Mouse (Mus musculus) MEL (cell line): Measurements from ENCODE around the gene Sv2b. TPM values are rescaled to one million over a fixed set of nuclear protein-coding genes. Genes with fewer than 3 reads are reported as not detected.

Experiments
- DNase-seq: peaks from one replicate; pipeline ENCODE4 v3.0.0; 2011; ENCODE audit warnings: low read depth, low spot score
- H3K27ac ChIP-seq: 2 replicates; pipeline ENCODE4 v1.5.1; 2012; ENCODE audit warnings: low read depth, mild to moderate bottlenecking, control low read depth, low read length, moderate library complexity; ENCODE audit not compliant: control insufficient read depth
- H3K27me3 ChIP-seq, 2 experiments: fragments of 150-350 bp in 1 of 2; sonication (generic) in 1 of 2; 2 replicates each; pipeline ENCODE4 v1.6.1; 2012; ENCODE audit warnings: low read length in 2 of 2, mild to moderate bottlenecking in 2 of 2, improper control_type of control experiment in 1 of 2, moderate library complexity in 1 of 2; ENCODE audit not compliant: insufficient read depth in 2 of 2, control insufficient read depth in 1 of 2
- H3K36me3 ChIP-seq, 2 experiments: 2 replicates each; pipeline ENCODE4 v1.6.1; 2012 to 2014; ENCODE audit warnings: low read length in 2 of 2, improper control_type of control experiment in 1 of 2, inconsistent platforms in 1 of 2, mild to moderate bottlenecking in 1 of 2; ENCODE audit not compliant: insufficient read depth in 2 of 2, control insufficient read depth in 1 of 2
- H3K4me1 ChIP-seq, 2 experiments: fragments of 150-350 bp in 1 of 2; sonication (generic) in 1 of 2; 2 replicates each; pipeline ENCODE4 v1.6.1; 2012; ENCODE audit warnings: low read length in 2 of 2, improper control_type of control experiment in 1 of 2, mild to moderate bottlenecking in 1 of 2; ENCODE audit not compliant: insufficient read depth in 2 of 2, control insufficient read depth in 1 of 2
- H3K4me3 ChIP-seq, 2 experiments: fragments of 150-350 bp in 1 of 2; sonication (generic) in 1 of 2; 2 replicates each; pipeline ENCODE4 v1.5.1; 2012; ENCODE audit warnings: low read depth in 2 of 2, low read length in 2 of 2, mild to moderate bottlenecking in 2 of 2, moderate library complexity in 2 of 2, control low read depth in 1 of 2, improper control_type of control experiment in 1 of 2; ENCODE audit not compliant: control insufficient read depth in 1 of 2, insufficient read depth in 1 of 2
- H3K79me2 ChIP-seq: 2 replicates; pipeline ENCODE4 v1.6.1; 2012; ENCODE audit warnings: mild to moderate bottlenecking, low read length, moderate library complexity; ENCODE audit not compliant: control insufficient read depth, poor library complexity, insufficient read depth
- H3K9ac ChIP-seq: 2 replicates; pipeline ENCODE4 v1.6.1; 2012; ENCODE audit warnings: low read depth, mild to moderate bottlenecking, control low read depth, low read length, moderate library complexity; ENCODE audit not compliant: control insufficient read depth, poor library complexity, severe bottlenecking
- H3K9me3 ChIP-seq: fragments of 150-350 bp; sonication (generic); replicated peaks from 2 replicates; pipeline ENCODE4 v1.6.1; 2012; ENCODE audit warnings: mild to moderate bottlenecking, low read length, improper control_type of control experiment, moderate library complexity; ENCODE audit not compliant: insufficient read depth
- CHD1 ChIP-seq: IDR thresholded peaks from 2 replicates; pipeline ENCODE4 v1.6.1; 2012; ENCODE audit warnings: low read depth, mild to moderate bottlenecking, inconsistent platforms, low read length, improper control_type of control experiment
- CTCF ChIP-seq, 3 experiments: IDR thresholded peaks in 2 of 3; conservative IDR thresholded peaks in 1 of 3; 2 replicates each; pipeline ENCODE4 v1.5.1; 2011 to 2012; ENCODE audit warnings: low read length in 3 of 3, low read depth in 2 of 3, mild to moderate bottlenecking in 2 of 3, improper control_type of control experiment in 1 of 3, inconsistent platforms in 1 of 3, mixed read lengths in 1 of 3, moderate library complexity in 1 of 3; ENCODE audit not compliant: control insufficient read depth in 1 of 3, insufficient read depth in 1 of 3, poor library complexity in 1 of 3, severe bottlenecking in 1 of 3
- E2F4 ChIP-seq: IDR thresholded peaks from 2 replicates; pipeline ENCODE4 v1.6.1; 2011; ENCODE audit warnings: low read depth, low read length, improper control_type of control experiment, borderline replicate concordance
- ETS1 ChIP-seq: IDR thresholded peaks from 2 replicates; pipeline ENCODE4 v1.6.1; 2012; ENCODE audit warnings: low read depth, mild to moderate bottlenecking, inconsistent platforms, low read length, improper control_type of control experiment, moderate library complexity
- GATA1 ChIP-seq: IDR thresholded peaks from 2 replicates; pipeline ENCODE4 v1.6.1; 2011; ENCODE audit warnings: low read depth, low read length, improper control_type of control experiment
- MXI1 ChIP-seq: IDR thresholded peaks from 2 replicates; pipeline ENCODE4 v1.6.1; 2011; ENCODE audit warnings: mild to moderate bottlenecking, low read depth, low read length, improper control_type of control experiment
- MYB ChIP-seq: IDR thresholded peaks from 2 replicates; pipeline ENCODE4 v1.6.1; 2011; ENCODE audit warnings: mild to moderate bottlenecking, low read depth, low read length, improper control_type of control experiment
- POLR2A ChIP-seq, 2 experiments: IDR thresholded peaks; 2 replicates each; pipeline ENCODE4 v1.6.1; 2011 to 2012; ENCODE audit warnings: low read length in 2 of 2, mild to moderate bottlenecking in 2 of 2, control low read depth in 1 of 2, improper control_type of control experiment in 1 of 2, low read depth in 1 of 2, moderate library complexity in 1 of 2; ENCODE audit not compliant: control insufficient read depth in 1 of 2, insufficient read depth in 1 of 2, poor library complexity in 1 of 2
- RAD21 ChIP-seq: IDR thresholded peaks from 2 replicates; pipeline ENCODE4 v1.6.1; 2011; ENCODE audit warnings: mild to moderate bottlenecking, low read depth, low read length, improper control_type of control experiment
- SMC3 ChIP-seq: IDR thresholded peaks from 2 replicates; pipeline ENCODE4 v1.6.1; 2011; ENCODE audit warnings: low read depth, low read length, improper control_type of control experiment
- TAL1 ChIP-seq: IDR thresholded peaks from 2 replicates; pipeline ENCODE4 v1.6.1; 2012; ENCODE audit warnings: mild to moderate bottlenecking, inconsistent platforms, low read length, moderate library complexity, mixed read lengths
- TBP ChIP-seq: IDR thresholded peaks from 2 replicates; pipeline ENCODE4 v1.8.0; 2011; ENCODE audit warnings: low read depth, low read length, improper control_type of control experiment
- TCF12 ChIP-seq: IDR thresholded peaks from 2 replicates; pipeline ENCODE4 v1.6.1; 2014; ENCODE audit warnings: low read depth, mild to moderate bottlenecking, inconsistent platforms, low read length, improper control_type of control experiment, moderate library complexity
- UBTF ChIP-seq: IDR thresholded peaks from 2 replicates; pipeline ENCODE4 v1.6.1; 2012; ENCODE audit warnings: low read depth, mild to moderate bottlenecking, inconsistent platforms, low read length, improper control_type of control experiment, moderate library complexity, borderline replicate concordance; ENCODE audit not compliant: insufficient read depth
- ZC3H11A ChIP-seq: IDR thresholded peaks from 2 replicates; pipeline ENCODE4 v1.6.1; 2012; ENCODE audit warnings: low read depth, mild to moderate bottlenecking, inconsistent platforms, low read length, improper control_type of control experiment
- ZMIZ1 ChIP-seq: IDR thresholded peaks from 2 replicates; pipeline ENCODE4 v1.6.1; 2012; ENCODE audit warnings: low read depth, mild to moderate bottlenecking, inconsistent platforms, low read length, improper control_type of control experiment, moderate library complexity
- ZNF384 ChIP-seq: IDR thresholded peaks from 2 replicates; pipeline ENCODE4 v1.6.1; 2012; ENCODE audit warnings: low read depth, mild to moderate bottlenecking, inconsistent platforms, low read length, improper control_type of control experiment
- polyA plus RNA-seq, 2 experiments: library from polyadenylated mRNA; stranded (reverse) in 1 of 2; unstranded in 1 of 2; fragments of >175 nt in 1 of 2; fragments of >200 nt in 1 of 2; gene quantifications; 2 replicates each; pipeline versions ENCODE4 v1.2.1 to v1.2.4; 2012; ENCODE audit warnings: low replicate concordance in 2 of 2, low read depth in 1 of 2; ENCODE audit not compliant: insufficient read length in 2 of 2, insufficient read depth in 1 of 2, missing spikeins in 1 of 2
- total RNA-seq: library from RNA; depleted of rRNA; stranded (reverse); fragments of 300-350 nt; gene quantifications from 2 replicates; pipeline ENCODE4 v1.2.3, GENCODE M21; 2012

Sv2b gene
- total and polyA plus RNA-seq, 3 experiments, result not detected

GRCm38 (mm10) chr7:75134710-75135617, 174.1 kb downstream of the Sv2b start:
- DNase-seq, result peak; percentile 65
- H3K36me3 ChIP-seq, result no peaks in the 10 kb centered on the region
- no peaks in the 10 kb centered on the region for H3K79me2 ChIP-seq
- TF ChIP-seq CHD1 (no peak), UBTF (no peak), RAD21 (peak; percentile 85), ZC3H11A (peak; percentile 76), POLR2A (IDR thresholded peaks at IDR 0.05; ENCODE audit: control insufficient read depth in 1 of 2, insufficient read depth in 1 of 2, low read depth in 1 of 2, low read length in 2 of 2, poor library complexity in 1 of 2) (no peak), TBP (no peak), SMC3 (peak; percentile 80), E2F4 (no peak), ETS1 (no peak), TAL1 (no peak), MXI1 (no peak), CTCF (IDR thresholded peaks at IDR 0.05 in 2 of 3, conservative IDR thresholded peaks at IDR 0.05 in 1 of 3; ENCODE audit: control insufficient read depth in 1 of 3, insufficient read depth in 1 of 3, low read depth in 2 of 3, low read length in 3 of 3, poor library complexity in 1 of 3, severe bottlenecking in 1 of 3) (peak; percentile 32 to 77 (median 52))
- no peaks in the 10 kb centered on the region; a peak in 1 of 4 replicates for H3K27me3 ChIP-seq
- no peaks in the 10 kb centered on the region for H3K4me1 ChIP-seq
- no peak overlapping the region for H3K9ac ChIP-seq
- no peak overlapping the region for H3K27ac ChIP-seq
- H3K4me3 ChIP-seq, result no peak overlapping the region
- H3K9me3 ChIP-seq, result no peaks in the 10 kb centered on the region

DNA sequence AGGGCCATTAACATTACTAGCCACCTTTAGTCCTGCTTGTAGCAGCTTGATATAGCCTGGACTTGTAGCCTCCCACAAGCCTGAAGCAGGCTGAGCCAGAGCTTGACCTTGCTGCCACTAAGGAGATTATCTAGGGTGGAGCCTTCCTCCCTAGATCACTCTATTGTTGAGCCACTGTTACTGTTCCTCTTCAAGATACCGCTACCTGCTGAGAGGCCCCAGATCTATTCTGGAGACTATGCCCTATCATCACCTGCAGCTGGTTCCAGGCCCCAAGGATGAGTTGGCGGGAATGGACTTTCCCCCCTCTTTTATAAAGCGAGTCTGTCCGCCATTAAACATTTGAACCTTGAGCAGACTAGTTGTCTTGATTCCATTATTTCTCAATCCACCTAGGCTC, 181.0 kb downstream of the Sv2b start:
- no peak for TF ChIP-seq ZNF384
- Histone ChIP-seq H3K79me2 (no peaks in the 10 kb centered on the region), H3K27me3 (peaks cover 0 to under 1% of the 10 kb centered on the region in 2 experiments; a peak in 3 of 4 replicates), H3K36me3 (no peaks in the 10 kb centered on the region), H3K9me3 (no peaks in the 10 kb centered on the region), H3K9ac (no peak overlapping the region), H3K4me1 (no peaks in the 10 kb centered on the region), H3K4me3 (no peak overlapping the region), H3K27ac (no peak overlapping the region)
- DNase-seq, result no peak

GRCm38 (mm10) chr7:75124067-75124466, 185.0 kb downstream of the Sv2b start:
- no peaks in the 10 kb centered on the region for H3K9me3 ChIP-seq
- H3K79me2 ChIP-seq, result no peaks in the 10 kb centered on the region
- no peak overlapping the region for H3K4me3 ChIP-seq
- peaks cover 0 to 2% of the 10 kb centered on the region in 2 experiments; a peak in 3 of 4 replicates for H3K27me3 ChIP-seq
- no peak overlapping the region for H3K27ac ChIP-seq
- no peaks in the 10 kb centered on the region for H3K4me1 ChIP-seq
- no peak overlapping the region for H3K9ac ChIP-seq
- no peak for DNase-seq
- H3K36me3 ChIP-seq, result no peaks in the 10 kb centered on the region
- no peak for TF ChIP-seq GATA1
- TF ChIP-seq TCF12, result no peak
- TF ChIP-seq ZMIZ1, result no peak
- no peak for TF ChIP-seq TBP
- TF ChIP-seq MYB, result no peak
